Mouse (Mus musculus): ENCODE data around the gene Nlk. TPM values are rescaled to one million over a fixed set of nuclear protein-coding genes. Genes with fewer than 3 reads are reported as not detected.
"Not testable (repeated sequence)": the region's sequence is repeated elsewhere in the genome, so short reads cannot be mapped to it uniquely, and the experiment has no call there.

Nlk gene
- polyA plus RNA-seq, 1 experiment from 2014 or later: 24.7 TPM

DNA sequence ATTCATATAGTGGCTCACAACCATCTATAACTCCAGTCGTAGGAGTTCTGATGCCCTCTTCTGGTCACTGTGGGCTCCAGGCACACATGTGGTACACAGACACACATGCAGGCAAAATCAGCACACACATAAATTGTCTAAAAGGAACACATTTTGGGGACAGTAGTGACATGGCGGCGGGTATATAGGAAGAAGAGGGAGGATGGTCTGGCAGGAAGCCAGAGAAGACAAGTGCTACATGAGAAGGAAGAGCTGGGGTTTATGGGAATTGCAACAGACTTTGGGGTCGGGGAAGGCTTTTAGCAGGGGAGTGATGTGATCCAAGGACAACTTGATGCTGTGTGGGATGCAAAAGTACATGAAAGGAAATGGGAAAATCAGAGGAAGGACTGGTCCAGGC lies 162.7 kb downstream of the Nlk start:
- Histone ChIP-seq H3K36me3 (peaks cover 26% of the 10 kb centered on the region), H3K4me2 (replicated peaks) (peak overlapping the region; percentile 78), H3K4me1 (peaks cover 21% of the 10 kb centered on the region), H3K27me3 (replicated peaks) (no peaks in the 10 kb centered on the region), H3K4me3 (no peak overlapping the region), H3K9ac (no peak overlapping the region), H3K9me3 (no peaks in the 10 kb centered on the region), H3K27ac (no peak overlapping the region)
- no peak for ATAC-seq (ENCODE audit: low FRiP score, low read depth)
- 94% methylated on average over 4 of the region's 4 CpGs for WGBS

GRCm38 (mm10) chr11:78531515-78531914 lies 165.7 kb downstream of the Nlk start:
- H3K27me3 ChIP-seq (replicated peaks); H3K27ac ChIP-seq; H3K4me2 ChIP-seq (replicated peaks); H3K9me3 ChIP-seq; H3K4me3 ChIP-seq; ATAC-seq (ENCODE audit: low FRiP score, low read depth); H3K9ac ChIP-seq: not testable (repeated sequence)
- WGBS: 95% methylated on average over 10 of the region's 10 CpGs
- Histone ChIP-seq H3K4me1 (peaks cover 11% of the 10 kb centered on the region), H3K36me3 (peaks cover 41% of the 10 kb centered on the region)

- Histone ChIP-seq H3K9ac (no peak overlapping the region), H3K36me3 (peaks cover 46% of the 10 kb centered on the region), H3K4me1 (peaks cover 11% of the 10 kb centered on the region), H3K27me3 (replicated peaks) (no peaks in the 10 kb centered on the region), H3K4me3 (no peak overlapping the region), H3K4me2 (replicated peaks) (no peak overlapping the region), H3K27ac (no peak overlapping the region), H3K9me3 (no peaks in the 10 kb centered on the region)
- WGBS: 92% methylated on average over 6 of the region's 6 CpGs
- no peak for ATAC-seq (ENCODE audit: low FRiP score, low read depth)
These were observed 166.1 kb downstream of the Nlk start for GRCm38 (mm10) chr11:78531046-78531445.

DNA sequence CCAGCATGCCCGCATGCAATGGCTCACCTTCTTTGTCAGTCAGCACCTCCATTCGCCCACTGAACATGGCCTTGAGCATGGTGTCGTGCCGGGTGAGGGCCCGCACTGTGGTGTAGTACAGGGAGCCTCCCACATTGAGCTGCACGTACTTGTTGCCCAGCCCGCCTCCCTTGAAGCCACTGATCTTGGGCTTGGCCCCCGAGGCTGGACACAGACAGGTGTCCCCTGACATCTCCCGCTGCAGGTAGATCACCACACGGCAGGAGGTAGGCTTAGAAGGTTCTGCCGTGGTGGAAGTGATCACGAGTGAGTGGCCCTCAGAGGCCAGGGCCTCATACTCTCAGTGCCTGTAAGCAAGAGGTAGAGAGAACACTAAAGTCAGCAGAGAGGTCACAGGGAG lies 167.2 kb downstream of the Nlk start:
- H3K4me3 ChIP-seq: no peak overlapping the region
- H3K9me3 ChIP-seq: no peaks in the 10 kb centered on the region
- H3K4me1 ChIP-seq: peaks cover 6% of the 10 kb centered on the region
- no peaks in the 10 kb centered on the region for H3K27me3 ChIP-seq (replicated peaks)
- no peak overlapping the region for H3K4me2 ChIP-seq (replicated peaks)
- no peak overlapping the region for H3K9ac ChIP-seq
- H3K36me3 ChIP-seq: peaks cover 56% of the 10 kb centered on the region
- H3K27ac ChIP-seq: no peak overlapping the region
- 93% methylated on average over 12 of the region's 12 CpGs for WGBS
- no peak for ATAC-seq (ENCODE audit: low FRiP score, low read depth)

DNA sequence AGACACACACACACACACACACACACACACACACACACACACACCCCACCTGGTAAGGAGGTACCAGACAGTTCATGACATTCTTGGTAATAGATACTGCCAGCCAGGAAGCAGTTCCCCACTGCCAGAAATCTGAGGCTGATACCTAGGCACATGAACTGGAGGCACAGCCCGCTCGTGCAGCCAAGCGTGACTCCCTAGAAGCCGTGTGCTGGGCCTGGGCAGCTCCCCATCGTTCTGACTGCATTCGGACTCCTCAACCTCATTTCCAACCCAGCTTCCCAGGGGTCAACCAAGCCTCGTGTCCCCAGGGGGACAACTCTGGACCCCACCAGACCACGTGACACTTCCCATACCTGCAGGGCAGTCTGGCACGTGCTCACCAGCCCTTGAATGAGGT lies 168.5 kb downstream of the Nlk start:
- Histone ChIP-seq H3K4me1 (no peaks in the 10 kb centered on the region), H3K4me2 (replicated peaks) (no peak overlapping the region), H3K9ac (0 out of 2 replicates have a peak overlapping the region, but pooled peaks have one; percentile 1), H3K36me3 (peaks cover 68% of the 10 kb centered on the region), H3K4me3 (no peak overlapping the region), H3K9me3 (no peaks in the 10 kb centered on the region), H3K27me3 (replicated peaks) (no peaks in the 10 kb centered on the region), H3K27ac (no peak overlapping the region)
- 87% methylated on average over 9 of the region's 9 CpGs for WGBS
- no peak for ATAC-seq (ENCODE audit: low FRiP score, low read depth)

DNA sequence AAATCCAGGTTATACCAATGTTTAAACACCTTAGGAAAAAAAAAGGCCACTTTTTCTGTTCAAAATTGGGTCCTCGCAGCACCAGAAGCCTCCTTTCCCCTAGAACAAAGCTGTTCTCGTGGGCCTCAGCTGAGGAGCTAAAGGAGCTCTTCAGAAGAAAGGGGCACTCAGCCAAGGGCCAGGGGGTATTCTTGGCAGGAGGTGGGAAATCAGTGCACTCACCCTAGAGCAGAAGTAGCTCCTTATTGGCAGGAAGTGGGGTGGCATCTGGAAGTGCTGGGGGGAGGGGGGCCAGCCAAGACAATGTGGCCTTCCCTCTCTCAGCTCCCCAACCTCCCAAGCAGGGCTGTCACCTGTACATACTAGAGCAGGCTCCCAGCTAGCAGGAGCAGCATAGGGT lies 172.3 kb downstream of the Nlk start:
- H3K4me3 ChIP-seq: no peak overlapping the region
- H3K27ac ChIP-seq: no peak overlapping the region
- no peak overlapping the region for H3K4me2 ChIP-seq (replicated peaks)
- no peaks in the 10 kb centered on the region for H3K9me3 ChIP-seq
- H3K4me1 ChIP-seq: no peaks in the 10 kb centered on the region
- H3K27me3 ChIP-seq (replicated peaks): no peaks in the 10 kb centered on the region
- no peak overlapping the region for H3K9ac ChIP-seq
- WGBS: 92% methylated on average over 2 of the region's 2 CpGs
- no peak for ATAC-seq (ENCODE audit: low FRiP score, low read depth)
- H3K36me3 ChIP-seq: peaks cover 96% of the 10 kb centered on the region

GRCm38 (mm10) chr11:78523241-78523955 lies 173.8 kb downstream of the Nlk start:
- Histone ChIP-seq H3K4me1 (no peaks in the 10 kb centered on the region), H3K36me3 (peaks cover 95% of the 10 kb centered on the region), H3K9me3 (no peaks in the 10 kb centered on the region), H3K4me3 (no peak overlapping the region), H3K4me2 (replicated peaks) (no peak overlapping the region), H3K9ac (no peak overlapping the region), H3K27ac (no peak overlapping the region), H3K27me3 (replicated peaks) (no peaks in the 10 kb centered on the region)
- ATAC-seq (ENCODE audit: low FRiP score, low read depth): no peak
- WGBS: 77% methylated on average over 9 of the region's 9 CpGs

DNA sequence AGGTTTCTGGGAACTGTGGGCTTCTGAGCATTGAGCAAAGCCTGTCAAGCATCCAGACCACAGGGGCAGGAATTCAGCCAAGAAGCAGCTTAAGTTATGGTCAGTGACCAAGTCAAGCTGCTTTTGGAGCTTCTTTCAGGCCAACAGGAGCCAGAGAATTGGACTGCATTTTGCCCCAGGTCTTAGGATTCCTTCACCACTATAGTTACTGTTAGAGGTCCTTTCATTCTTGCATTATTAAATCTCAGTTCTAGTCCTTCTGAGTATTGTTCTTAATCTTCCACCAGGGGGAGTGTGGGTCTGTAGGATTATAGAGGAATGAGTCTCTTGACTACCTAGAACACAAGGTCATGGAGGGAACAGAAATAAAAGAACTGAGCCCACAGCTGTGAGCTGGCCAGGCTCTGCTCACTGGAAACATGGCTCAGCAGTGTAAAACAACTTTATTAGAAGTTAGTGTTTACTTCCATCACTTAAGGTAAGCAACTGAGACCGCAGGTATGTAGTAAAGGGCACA lies 174.6 kb downstream of the Nlk start:
- Histone ChIP-seq H3K4me1 (no peaks in the 10 kb centered on the region), H3K9ac (no peak overlapping the region), H3K4me2 (replicated peaks) (no peak overlapping the region), H3K9me3 (no peaks in the 10 kb centered on the region), H3K27ac (no peak overlapping the region), H3K36me3 (peaks cover 95% of the 10 kb centered on the region), H3K27me3 (replicated peaks) (no peaks in the 10 kb centered on the region), H3K4me3 (no peak overlapping the region)
- WGBS: 88% methylated on average over 1 of the region's 1 CpGs
- ATAC-seq (ENCODE audit: low FRiP score, low read depth): no peak

GRCm38 (mm10) chr11:78521880-78522279 lies 175.3 kb downstream of the Nlk start:
- peaks cover 90% of the 10 kb centered on the region for H3K36me3 ChIP-seq
- WGBS: 91% methylated on average over 3 of the region's 3 CpGs
- no peak for ATAC-seq (ENCODE audit: low FRiP score, low read depth)
- no peak overlapping the region for H3K4me2 ChIP-seq (replicated peaks)
- H3K4me3 ChIP-seq: no peak overlapping the region
- H3K9ac ChIP-seq: no peak overlapping the region
- no peak overlapping the region for H3K27ac ChIP-seq
- H3K9me3 ChIP-seq: no peaks in the 10 kb centered on the region
- H3K4me1 ChIP-seq: no peaks in the 10 kb centered on the region
- H3K27me3 ChIP-seq (replicated peaks): no peaks in the 10 kb centered on the region

DNA sequence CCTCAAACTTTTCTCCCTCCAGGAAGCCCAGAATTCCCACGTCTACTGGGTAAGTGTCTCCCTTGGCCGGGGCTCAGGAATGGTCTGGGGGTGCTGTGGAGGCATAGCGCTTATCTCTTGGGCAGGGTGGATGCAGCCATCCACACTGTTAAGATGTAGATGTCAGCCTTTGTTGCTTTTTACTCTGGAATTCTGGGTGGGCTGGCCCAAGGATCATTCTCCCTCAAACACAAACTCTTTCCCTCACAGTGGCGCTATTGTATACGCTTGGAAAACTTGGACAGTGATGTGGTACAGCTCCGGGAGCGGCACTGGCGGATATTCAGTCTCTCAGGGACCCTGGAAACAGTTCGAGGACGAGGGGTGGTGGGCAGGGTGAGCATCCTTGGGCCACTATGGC lies 178.2 kb downstream of the Nlk start:
- H3K36me3 ChIP-seq: peaks cover 87% of the 10 kb centered on the region
- no peak for ATAC-seq (ENCODE audit: low FRiP score, low read depth)
- WGBS: 92% methylated on average over 10 of the region's 10 CpGs

More for the DNA sequence above, 178.2 kb downstream of the Nlk start:
- Histone ChIP-seq H3K4me3 (no peak overlapping the region), H3K27ac (no peak overlapping the region), H3K27me3 (replicated peaks) (no peaks in the 10 kb centered on the region), H3K9ac (no peak overlapping the region), H3K9me3 (no peaks in the 10 kb centered on the region), H3K4me1 (no peaks in the 10 kb centered on the region), H3K4me2 (replicated peaks) (no peak overlapping the region)

Other genes starting within 250 kb of the Nlk start
- 17.5 and 17.6 TPM in 2 replicates for gene Slc46a1, start 231.7 kb downstream of the Nlk start, polyA plus RNA-seq (2016; fragmentation: Nextera tagmentation; extraction: Ambion mirVana)
- 35.0 and 37.0 TPM in 2 replicates for gene Sarm1, start 199.6 kb downstream of the Nlk start, polyA plus RNA-seq (2016; fragmentation: Nextera tagmentation; extraction: Ambion mirVana)
- gene Vtn, start 198.3 kb downstream of the Nlk start, polyA plus RNA-seq (2016; fragmentation: Nextera tagmentation; extraction: Ambion mirVana): 109 and 116 TPM in 2 replicates
- not detected in 2 replicates for gene Sebox, start 193.9 kb downstream of the Nlk start, polyA plus RNA-seq (2016; fragmentation: Nextera tagmentation; extraction: Ambion mirVana)
- 88.4 and 93.1 TPM in 2 replicates for gene Tmem199, start 185.2 kb downstream of the Nlk start, polyA plus RNA-seq (2016; fragmentation: Nextera tagmentation; extraction: Ambion mirVana)
- gene Poldip2, start 185.2 kb downstream of the Nlk start, polyA plus RNA-seq (2016; fragmentation: Nextera tagmentation; extraction: Ambion mirVana): 184 and 186 TPM in 2 replicates
- 53.5 and 58.0 TPM in 2 replicates for gene Tnfaip1, start 161.0 kb downstream of the Nlk start, polyA plus RNA-seq (2016; fragmentation: Nextera tagmentation; extraction: Ambion mirVana)
- 102 and 110 TPM in 2 replicates for gene Ift20, start 161.0 kb downstream of the Nlk start, polyA plus RNA-seq (2016; fragmentation: Nextera tagmentation; extraction: Ambion mirVana)
- 39.5 and 40.7 TPM in 2 replicates for gene Tmem97, start 146.6 kb downstream of the Nlk start, polyA plus RNA-seq (2016; fragmentation: Nextera tagmentation; extraction: Ambion mirVana)
- 31.3 and 35.3 TPM in 2 replicates for gene Ccnq, start 54.4 kb upstream of the Nlk start, polyA plus RNA-seq (2016; fragmentation: Nextera tagmentation; extraction: Ambion mirVana)
- gene Lyrm9, start 129.2 kb upstream of the Nlk start, polyA plus RNA-seq (2016; fragmentation: Nextera tagmentation; extraction: Ambion mirVana): 22.0 and 22.9 TPM in 2 replicates
- 0.56 and 1.2 TPM in 2 replicates for gene Nos2, start 223.4 kb upstream of the Nlk start, polyA plus RNA-seq (2016; fragmentation: Nextera tagmentation; extraction: Ambion mirVana)